Comparison of ENCODE assay signal across 8 mouse cellular contexts in the genomic region with DNA sequence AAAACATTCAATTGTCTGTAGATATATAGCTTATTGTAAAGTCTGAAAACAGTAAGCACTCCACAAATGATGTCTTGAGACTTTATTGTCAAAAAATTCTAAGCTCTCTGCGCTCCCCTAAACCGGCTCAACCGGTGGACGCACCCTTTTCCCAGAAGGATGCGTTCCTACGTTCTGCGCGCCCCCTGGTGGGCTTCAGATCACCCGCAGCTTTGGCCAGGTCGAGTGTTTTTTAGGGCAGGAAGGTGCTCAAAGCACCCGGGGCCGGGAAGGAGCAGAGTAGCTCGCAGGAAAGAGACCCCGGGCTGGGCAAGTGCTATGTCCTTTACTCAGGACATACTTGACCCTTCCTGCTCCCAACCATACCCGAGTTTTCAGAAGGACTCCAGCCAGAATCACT. TPM values are rescaled to one million over a fixed set of nuclear protein-coding genes. Genes with fewer than 3 reads are reported as not detected.
DNase-seq lines count a peak whose midpoint lies in the region; ATAC-seq and TF ChIP-seq lines count a peak whose summit lies in the region.

No protein-coding gene starts in this region.

- H3K4me2 ChIP-seq in forebrain, embryonic 11.5 days (ENCODE audit: low read depth, low read length, severe bottlenecking), result peak overlapping the region; percentile 91
- peak overlapping the region; percentile 91 for H3K4me2 ChIP-seq in heart, embryonic 15.5 days
- peak overlapping the region; percentile 88 for H3K4me2 ChIP-seq in liver, embryonic 14.5 days (ENCODE audit: low read depth)
- peak overlapping the region; percentile 78 for H3K4me2 ChIP-seq in stomach, embryonic 14.5 days (replicated peaks; ENCODE audit: low read depth, low read length)

- H3K9ac ChIP-seq in forebrain, embryonic 11.5 days (ENCODE audit: low read length), result peak overlapping the region; percentile 55
- H3K9ac ChIP-seq in heart, embryonic 15.5 days, result peak overlapping the region; percentile 55
- H3K9ac ChIP-seq in liver, embryonic 14.5 days (replicated peaks), result peak overlapping the region; percentile 81
- H3K9ac ChIP-seq in stomach, embryonic 14.5 days (replicated peaks; ENCODE audit: low read depth, low read length), result peak overlapping the region; percentile 52; the same call in 1 of the 2 replicates

- peak; percentile 96 for TF ChIP-seq CTCF in liver, embryonic 14.5 days (IDR thresholded peaks at IDR 0.05; ENCODE audit: low read depth)

- H3K36me3 ChIP-seq in forebrain, embryonic 11.5 days (ENCODE audit: control insufficient read depth, insufficient read depth, low read length), result no peaks in the 10 kb centered on the region
- H3K36me3 ChIP-seq in heart, embryonic 15.5 days, result no peaks in the 10 kb centered on the region
- no peaks in the 10 kb centered on the region for H3K36me3 ChIP-seq in liver, embryonic 14.5 days (replicated peaks; ENCODE audit: control insufficient read depth, insufficient read depth, low read depth)
- H3K36me3 ChIP-seq in stomach, embryonic 14.5 days (ENCODE audit: control insufficient read depth, insufficient read depth, low read length), result no peaks in the 10 kb centered on the region

- peak; percentile 15 for ATAC-seq in CD4-positive, CD25-positive, alpha-beta regulatory T cell, adult 4 months
- ATAC-seq in forebrain, embryonic 11.5 days (replicated peaks; ENCODE audit: low FRiP score), result peak; percentile 68
- peak; percentile 54 for ATAC-seq in heart, embryonic 15.5 days (replicated peaks; ENCODE audit: insufficient number of reproducible peaks, insufficient read depth, low FRiP score, low read depth)
- ATAC-seq in liver, embryonic 14.5 days (ENCODE audit: insufficient read depth), result peak; percentile 76
- peak; percentile 61 for ATAC-seq in stomach, embryonic 14.5 days (ENCODE audit: insufficient number of reproducible peaks, insufficient read depth, low FRiP score, low read depth)

- peaks cover 18% of the 10 kb centered on the region for H3K4me1 ChIP-seq in forebrain, embryonic 11.5 days (replicated peaks; ENCODE audit: control insufficient read depth, insufficient read depth, low read length)
- H3K4me1 ChIP-seq in heart, embryonic 15.5 days (replicated peaks), result peaks cover 30% of the 10 kb centered on the region
- peaks cover 32 to 34% of the 10 kb centered on the region in 2 experiments for H3K4me1 ChIP-seq in liver, embryonic 14.5 days (replicated peaks; ENCODE audit: control insufficient read depth in 2 of 2, insufficient read depth in 2 of 2, low read length in 1 of 2)
- H3K4me1 ChIP-seq in stomach, embryonic 14.5 days (ENCODE audit: control insufficient read depth, insufficient read depth, low read length), result peaks cover 17% of the 10 kb centered on the region

- H3K4me3 ChIP-seq in forebrain, embryonic 11.5 days (ENCODE audit: low read depth, low read length), result peak overlapping the region; percentile 45
- H3K4me3 ChIP-seq in heart, embryonic 15.5 days, result peak overlapping the region; percentile 63
- peak overlapping the region; percentile 43 to 59 for H3K4me3 ChIP-seq in liver, embryonic 14.5 days (ENCODE audit: insufficient read depth in 1 of 2, low read depth in 2 of 2, low read length in 2 of 2)
- peak overlapping the region; percentile 68 for H3K4me3 ChIP-seq in stomach, embryonic 14.5 days (ENCODE audit: low read depth, low read length)

- TF ChIP-seq EP300 in liver, embryonic 14.5 days (IDR thresholded peaks at IDR 0.05; ENCODE audit: low read depth), result no peak

- peak; percentile 95 for DNase-seq in c-Kit-positive CD71-positive TER-119-negative erythroid progenitor cells, embryonic 14.5 days (ENCODE audit: low read depth)
- DNase-seq in forebrain, embryonic 11.5 days (ENCODE audit: low spot score), result peak; percentile 94
- DNase-seq in kidney, postnatal 25 days, result peak; percentile 94 to 97
- DNase-seq in liver, embryonic 14.5 days (ENCODE audit: low read depth in 3 of 3, low spot score in 3 of 3), result peak; percentile 88 to 94 (median 91)
- DNase-seq in natural killer cell, adult 2 months (ENCODE audit: low spot score in 2 of 2), result peak; percentile 88 to 91

- no peaks in the 10 kb centered on the region for H3K9me3 ChIP-seq in forebrain, embryonic 11.5 days (ENCODE audit: control insufficient read depth, low read length)
- no peaks in the 10 kb centered on the region for H3K9me3 ChIP-seq in heart, embryonic 15.5 days (replicated peaks)
- H3K9me3 ChIP-seq in liver, embryonic 14.5 days (ENCODE audit: control insufficient read depth, low read length), result no peaks in the 10 kb centered on the region
- no peaks in the 10 kb centered on the region for H3K9me3 ChIP-seq in stomach, embryonic 14.5 days (ENCODE audit: control insufficient read depth, low read depth, low read length)

- peaks cover 7% of the 10 kb centered on the region; the same call in 1 of the 2 replicates for H3K27me3 ChIP-seq in forebrain, embryonic 11.5 days (ENCODE audit: control insufficient read depth, insufficient read depth, low read length)
- peaks cover 6% of the 10 kb centered on the region for H3K27me3 ChIP-seq in heart, embryonic 15.5 days
- H3K27me3 ChIP-seq in liver, embryonic 14.5 days (ENCODE audit: control insufficient read depth, insufficient read depth, low read length), result no peaks in the 10 kb centered on the region
- 0 out of 2 replicates have a peak, but pooled peaks cover 3% of the 10 kb centered on the region for H3K27me3 ChIP-seq in stomach, embryonic 14.5 days (ENCODE audit: control insufficient read depth, insufficient read depth, low read length)

- peak overlapping the region; percentile 2; the same call in 1 of the 2 replicates for H3K27ac ChIP-seq in forebrain, embryonic 11.5 days (ENCODE audit: low read depth, low read length)
- H3K27ac ChIP-seq in heart, embryonic 15.5 days, result peak overlapping the region; percentile 58
- peak overlapping the region; percentile 87 for H3K27ac ChIP-seq in liver, embryonic 14.5 days
- peak overlapping the region; percentile 84 for H3K27ac ChIP-seq in stomach, embryonic 14.5 days (ENCODE audit: low read length)

- WGBS in forebrain, embryonic 11.5 days, result under 1% methylated on average over 15 of the region's 15 CpGs
- under 1% methylated on average over 15 of the region's 15 CpGs for WGBS in heart, embryonic 15.5 days
- WGBS in liver, embryonic 14.5 days (ENCODE audit: insufficient replicate concordance), result 0% methylated on average over 15 of the region's 15 CpGs
- under 1% methylated on average over 15 of the region's 15 CpGs for whole genome bisulfite sequencing in stomach, embryonic 14.5 days

RNA-seq across cellular contexts. Expression of a gene that starts 0.6 kb away (rescaled TPM):
- polyA plus RNA-seq in CD4-positive, CD25-positive, alpha-beta regulatory T cell, adult 4 months (2017; shearing (Covaris generic)), result 1 to 10 TPM; 4.2 to 5.6 TPM
- 14.8 and 15.5 TPM in 2 replicates for polyA plus RNA-seq in forebrain, embryonic 11.5 days (2014; fragmentation: Nextera tagmentation; extraction: Ambion mirVana)
- polyA plus RNA-seq in heart, embryonic 15.5 days (2015; fragmentation: Nextera tagmentation; extraction: Ambion mirVana), result 5.3 and 8.8 TPM in 2 replicates
- 2.3 and 4.3 TPM in 2 replicates for polyA plus RNA-seq in liver, embryonic 14.5 days (2012; rRNA removed)
- polyA plus RNA-seq in liver, embryonic 14.5 days (2014; fragmentation: Nextera tagmentation; extraction: Ambion mirVana), result 3.2 and 4.3 TPM in 2 replicates
- polyA plus RNA-seq in stomach, embryonic 14.5 days (2014; fragmentation: Nextera tagmentation; extraction: Ambion mirVana), result 34.5 and 34.6 TPM in 2 replicates

RNA-seq across cellular contexts. Expression of a gene that starts 11.3 kb away (rescaled TPM):
- polyA plus RNA-seq in CD4-positive, CD25-positive, alpha-beta regulatory T cell, adult 4 months (2017; shearing (Covaris generic)), result 10 to 100 TPM; 18.9 to 29.4 TPM
- polyA plus RNA-seq in forebrain, embryonic 11.5 days (2014; fragmentation: Nextera tagmentation; extraction: Ambion mirVana), result 5.2 and 5.8 TPM in 2 replicates
- 11.0 and 16.6 TPM in 2 replicates for polyA plus RNA-seq in heart, embryonic 15.5 days (2015; fragmentation: Nextera tagmentation; extraction: Ambion mirVana)
- 8.3 and 10.5 TPM in 2 replicates for polyA plus RNA-seq in liver, embryonic 14.5 days (2012; rRNA removed)
- 10.5 and 11.2 TPM in 2 replicates for polyA plus RNA-seq in liver, embryonic 14.5 days (2014; fragmentation: Nextera tagmentation; extraction: Ambion mirVana)
- polyA plus RNA-seq in stomach, embryonic 14.5 days (2014; fragmentation: Nextera tagmentation; extraction: Ambion mirVana), result 16.9 and 23.4 TPM in 2 replicates

RNA-seq across cellular contexts. Expression of a gene that starts 20.2 kb away (rescaled TPM):
- 100 to 1,000 TPM in 1 of 2 experiments, 10 to 100 TPM in 1; 78.9 to 109 TPM for polyA plus RNA-seq in CD4-positive, CD25-positive, alpha-beta regulatory T cell, adult 4 months (2017; shearing (Covaris generic))
- polyA plus RNA-seq in forebrain, embryonic 11.5 days (2014; fragmentation: Nextera tagmentation; extraction: Ambion mirVana), result 128 and 147 TPM in 2 replicates
- polyA plus RNA-seq in heart, embryonic 15.5 days (2015; fragmentation: Nextera tagmentation; extraction: Ambion mirVana), result 62.9 and 83.7 TPM in 2 replicates
- 49.3 and 56.2 TPM in 2 replicates for polyA plus RNA-seq in liver, embryonic 14.5 days (2012; rRNA removed)
- 107 and 125 TPM in 2 replicates for polyA plus RNA-seq in liver, embryonic 14.5 days (2014; fragmentation: Nextera tagmentation; extraction: Ambion mirVana)
- 114 and 125 TPM in 2 replicates for polyA plus RNA-seq in stomach, embryonic 14.5 days (2014; fragmentation: Nextera tagmentation; extraction: Ambion mirVana)

RNA-seq across cellular contexts. Expression of a gene that starts 20.4 kb away (rescaled TPM):
- polyA plus RNA-seq in CD4-positive, CD25-positive, alpha-beta regulatory T cell, adult 4 months (2017; shearing (Covaris generic)), result 100 to 1,000 TPM; 213 to 298 TPM
- polyA plus RNA-seq in forebrain, embryonic 11.5 days (2014; fragmentation: Nextera tagmentation; extraction: Ambion mirVana), result 1,226 and 1,312 TPM in 2 replicates
- polyA plus RNA-seq in heart, embryonic 15.5 days (2015; fragmentation: Nextera tagmentation; extraction: Ambion mirVana), result 596 and 644 TPM in 2 replicates
- 1,117 and 1,155 TPM in 2 replicates for polyA plus RNA-seq in liver, embryonic 14.5 days (2012; rRNA removed)
- polyA plus RNA-seq in liver, embryonic 14.5 days (2014; fragmentation: Nextera tagmentation; extraction: Ambion mirVana), result 2,207 and 2,282 TPM in 2 replicates
- polyA plus RNA-seq in stomach, embryonic 14.5 days (2014; fragmentation: Nextera tagmentation; extraction: Ambion mirVana), result 799 and 888 TPM in 2 replicates

RNA-seq across cellular contexts. Expression of a gene that starts 20.6 kb away (rescaled TPM):
- polyA plus RNA-seq in CD4-positive, CD25-positive, alpha-beta regulatory T cell, adult 4 months (2017; shearing (Covaris generic)), result not detected
- not detected in 2 replicates for polyA plus RNA-seq in forebrain, embryonic 11.5 days (2014; fragmentation: Nextera tagmentation; extraction: Ambion mirVana)
- polyA plus RNA-seq in heart, embryonic 15.5 days (2015; fragmentation: Nextera tagmentation; extraction: Ambion mirVana), result not detected in 2 replicates
- polyA plus RNA-seq in liver, embryonic 14.5 days (2012; rRNA removed), result not detected in 2 replicates
- not detected in 2 replicates for polyA plus RNA-seq in liver, embryonic 14.5 days (2014; fragmentation: Nextera tagmentation; extraction: Ambion mirVana)
- not detected in 2 replicates for polyA plus RNA-seq in stomach, embryonic 14.5 days (2014; fragmentation: Nextera tagmentation; extraction: Ambion mirVana)

Comparison
In these comparisons a context has a peak if more than half of its experiments do, and no peak if none do; other contexts are left out.
1. Peak in every context shown above with its lines: DNase-seq, ATAC-seq, H3K4me3 ChIP-seq and H3K27ac ChIP-seq.
2. ATAC-seq: peak in every context shown above with its lines; median percentile 76 in liver, embryonic 14.5 days; 68 in forebrain, embryonic 11.5 days; 61 in stomach, embryonic 14.5 days; 54 in heart, embryonic 15.5 days; 15 in CD4-positive, CD25-positive, alpha-beta regulatory T cell, adult 4 months.
3. H3K27ac ChIP-seq: peak in every context shown above with its lines; median percentile 87 in liver, embryonic 14.5 days; 84 in stomach, embryonic 14.5 days; 58 in heart, embryonic 15.5 days; 2 in forebrain, embryonic 11.5 days.